15 mouse cellular contexts compared by ENCODE assay signal in the genomic region with DNA sequence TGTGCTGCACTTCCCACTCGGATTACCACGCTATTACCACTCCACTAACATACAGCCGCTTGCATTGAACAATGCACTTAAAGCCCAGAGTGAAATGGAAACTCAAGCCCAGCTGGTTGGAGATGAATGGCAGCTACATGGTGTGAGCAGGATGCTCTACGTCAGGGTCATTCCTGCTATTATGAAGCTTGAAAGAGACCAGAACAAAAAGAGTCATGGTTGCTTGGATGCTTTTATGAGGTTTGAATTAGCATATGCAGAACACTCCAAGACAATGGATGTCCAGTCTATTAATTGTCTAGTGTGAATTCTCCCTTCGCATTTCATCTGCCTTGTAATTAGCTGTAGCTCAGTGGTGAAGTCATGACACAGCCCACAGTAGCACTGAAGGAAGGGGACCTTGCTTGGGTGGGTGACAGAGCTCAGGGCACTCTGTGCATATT.
DNase-seq lines count a peak whose midpoint lies in the region; ATAC-seq lines count a peak whose summit lies in the region.
"Had no signal": no experiment of that assay in that cellular context is flagged by ENCODE, and none has a peak within 500 bp of the region (broad histone marks: within the 10 kb centered on the region; RNA-seq: fewer than 3 reads in every experiment).

No protein-coding gene starts in this region.

- H3K4me1 ChIP-seq in forebrain, embryonic 15.5 days, result peaks cover 26% of the 10 kb centered on the region
- no peaks in the 10 kb centered on the region; the same call in 1 of the 2 replicates for H3K4me1 ChIP-seq in neural tube, embryonic 14.5 days (ENCODE audit: control insufficient read depth, insufficient read depth, low read length)
- H3K4me1 ChIP-seq: limb, embryonic 15.5 days had no signal

- H3K27me3 ChIP-seq in forebrain, embryonic 15.5 days, result no peaks in the 10 kb centered on the region
- H3K27me3 ChIP-seq in neural tube, embryonic 14.5 days (ENCODE audit: control insufficient read depth, insufficient read depth, low read length), result no peaks in the 10 kb centered on the region
- H3K27me3 ChIP-seq: heart, embryonic 13.5 days; limb, embryonic 15.5 days; lung, embryonic 15.5 days had no signal

- ATAC-seq in forebrain, embryonic 15.5 days (replicated peaks), result peak; percentile 96
- ATAC-seq in neural tube, embryonic 14.5 days (ENCODE audit: low read depth), result peak; percentile 91

- H3K36me3 ChIP-seq in forebrain, embryonic 15.5 days, result no peaks in the 10 kb centered on the region
- no peaks in the 10 kb centered on the region for H3K36me3 ChIP-seq in neural tube, embryonic 14.5 days (ENCODE audit: control insufficient read depth, insufficient read depth, low read length)
- H3K36me3 ChIP-seq: heart, embryonic 13.5 days; limb, embryonic 15.5 days; lung, embryonic 15.5 days had no signal

- 11% methylated on average over 5 of the region's 5 CpGs for WGBS in forebrain, embryonic 15.5 days
- WGBS in neural tube, embryonic 14.5 days, result 21% methylated on average over 5 of the region's 5 CpGs

- peak overlapping the region; percentile 79 for H3K27ac ChIP-seq in forebrain, embryonic 15.5 days (replicated peaks)
- H3K27ac ChIP-seq in neural tube, embryonic 14.5 days (ENCODE audit: low read depth, low read length), result 0 out of 2 replicates have a peak overlapping the region, but pooled peaks have one; percentile 11
- H3K27ac ChIP-seq: heart, embryonic 13.5 days; limb, embryonic 15.5 days; lung, embryonic 15.5 days had no signal

- H3K4me2 ChIP-seq in forebrain, embryonic 15.5 days (replicated peaks), result no peak overlapping the region
- H3K4me2 ChIP-seq in neural tube, embryonic 14.5 days (ENCODE audit: low read depth, low read length), result no peak overlapping the region
- H3K4me2 ChIP-seq: heart, embryonic 13.5 days; limb, embryonic 15.5 days; lung, embryonic 15.5 days had no signal

- no peak overlapping the region for H3K9ac ChIP-seq in forebrain, embryonic 15.5 days (replicated peaks)
- no peak overlapping the region for H3K9ac ChIP-seq in neural tube, embryonic 14.5 days (replicated peaks; ENCODE audit: low read depth, low read length)
- H3K9ac ChIP-seq: heart, embryonic 13.5 days; limb, embryonic 15.5 days; lung, embryonic 15.5 days had no signal

- peak; percentile 54 for DNase-seq in embryo, embryonic 10.5 days (ENCODE audit: low spot score)
- DNase-seq in mesoderm, embryonic 11.5 days (ENCODE audit: low read depth, low spot score), result peak; percentile 67
- no peak for DNase-seq in kidney, adult 8-10 months
- DNase-seq in cerebellum, postnatal 4 days (ENCODE audit: low spot score in 2 of 2), result no peak
- no peak for DNase-seq in spleen, postnatal 4 days (ENCODE audit: low spot score in 2 of 2)
- DNase-seq: adrenal gland, adult 2 months; cerebellum, postnatal 25 days; gastrocnemius, postnatal 10 days; kidney, postnatal 25 days; thymus, postnatal 4 days had no signal

- no peak overlapping the region for H3K4me3 ChIP-seq in forebrain, embryonic 15.5 days
- no peak overlapping the region for H3K4me3 ChIP-seq in neural tube, embryonic 14.5 days (ENCODE audit: low read depth, low read length)
- H3K4me3 ChIP-seq: heart, embryonic 13.5 days; limb, embryonic 15.5 days; lung, embryonic 15.5 days had no signal

- H3K9me3 ChIP-seq in forebrain, embryonic 15.5 days, result no peaks in the 10 kb centered on the region
- no peaks in the 10 kb centered on the region for H3K9me3 ChIP-seq in neural tube, embryonic 14.5 days (ENCODE audit: control insufficient read depth, low read length)
- H3K9me3 ChIP-seq: heart, embryonic 13.5 days; limb, embryonic 15.5 days; lung, embryonic 15.5 days had no signal

Comparison
In these comparisons a context has a peak if more than half of its experiments do, and no peak if none do; other contexts are left out.
1. DNase-seq: peak in embryo, embryonic 10.5 days (single experiment) and mesoderm, embryonic 11.5 days (single experiment); none in kidney, adult 8-10 months (0 of 2), cerebellum, postnatal 4 days (0 of 2) and spleen, postnatal 4 days (0 of 2).